Mouse (Mus musculus) T-helper 1 cell (primary cell): Measurements from ENCODE around the gene Mfap1a.

Source experiments
- in situ Hi-C: fragments of 300-600 bp; cut with MboI, MseI; formaldehyde crosslinking; loops from one replicate; pipeline ENCODE4 v1.15.1; 2025; ENCODE audit warnings: high pct_unique_total_duplicates

Mfap1a gene

DNA sequence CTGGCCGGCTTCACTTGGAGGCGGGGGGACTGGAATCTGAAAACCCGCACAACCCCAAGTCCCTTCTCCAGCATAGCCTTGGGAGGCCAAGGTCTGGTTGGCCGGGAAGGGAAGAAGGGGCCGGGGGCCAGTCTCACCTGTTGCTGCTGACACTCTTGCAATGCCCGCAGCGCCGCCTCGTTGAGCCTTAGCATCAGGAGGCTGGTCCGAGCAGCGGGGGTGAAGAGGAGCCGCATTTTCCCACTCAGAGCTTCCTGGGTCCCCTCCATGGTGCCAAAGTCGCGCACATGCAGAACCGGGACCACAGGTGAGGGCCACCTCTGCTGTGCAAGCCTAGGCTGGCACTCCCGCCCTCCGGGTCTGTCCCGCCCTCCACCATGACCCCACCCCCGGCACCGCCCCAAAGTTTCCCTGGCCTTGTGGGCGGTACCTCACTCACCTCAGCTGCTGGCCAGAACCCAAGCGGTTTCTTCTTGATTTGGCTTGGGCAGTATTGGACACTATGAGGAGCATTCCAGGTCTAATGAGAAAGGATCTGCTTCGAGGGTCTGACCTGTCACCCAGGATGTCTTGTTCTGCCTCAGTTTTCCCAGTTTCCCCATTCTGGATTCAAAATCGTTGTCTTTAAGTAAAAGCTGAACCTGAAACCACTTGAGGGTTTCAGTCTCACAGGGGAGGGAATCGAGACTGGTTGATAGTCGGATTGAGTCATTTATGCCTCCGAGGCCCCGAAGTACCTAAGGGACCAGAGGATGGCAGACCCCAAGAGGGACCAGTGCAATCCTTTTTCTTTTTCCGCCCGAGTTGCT is 64.0 kb downstream of the Mfap1a start:
- in situ Hi-C loops, result loop anchor here (5.0 kb wide), 1 partner anchor 35 kb away; no protein-coding TSS in a partner anchor
